Mouse (Mus musculus): ENCODE data around the gene Akt2. TPM values are rescaled to one million over a fixed set of nuclear protein-coding genes. Genes with fewer than 3 reads are reported as not detected.

Akt2 gene
- polyA plus RNA-seq, 1 experiment: 78.4 TPM

- DNase-seq (ENCODE audit: low spot score): no peak
These were observed 67.6 kb downstream of the Akt2 start for GRCm38 (mm10) chr7:27658712-27659663.

- DNase-seq (ENCODE audit: low spot score): no peak
These were observed 70.7 kb downstream of the Akt2 start for GRCm38 (mm10) chr7:27662038-27662437.

GRCm38 (mm10) chr7:27673064-27673574 lies 81.8 kb downstream of the Akt2 start:
- DNase-seq (ENCODE audit: low spot score): no peak

- DNase-seq (ENCODE audit: low spot score): no peak
These were observed 82.3 kb downstream of the Akt2 start for GRCm38 (mm10) chr7:27673575-27674131.

- no peak for DNase-seq (ENCODE audit: low spot score)
These were observed 82.8 kb downstream of the Akt2 start for GRCm38 (mm10) chr7:27674195-27674521.

- peak; percentile 88 for DNase-seq (ENCODE audit: low spot score)
These were observed 83.3 kb downstream of the Akt2 start, which contains the start of gene Map3k10 for GRCm38 (mm10) chr7:27674522-27675221. Gene Map3k10 (minus strand): TSS chr7:27674598.

- DNase-seq (ENCODE audit: low spot score): no peak
These were observed 83.9 kb downstream of the Akt2 start for GRCm38 (mm10) chr7:27675222-27675612.

GRCm38 (mm10) chr7:27683218-27683617 lies 91.9 kb downstream of the Akt2 start:
- DNase-seq (ENCODE audit: low spot score): no peak

- no peak for DNase-seq (ENCODE audit: low spot score)
These were observed 93.9 kb downstream of the Akt2 start for GRCm38 (mm10) chr7:27685220-27685619.

- no peak for DNase-seq (ENCODE audit: low spot score)
These were observed 94.3 kb downstream of the Akt2 start for GRCm38 (mm10) chr7:27685681-27686080.

GRCm38 (mm10) chr7:27687043-27687442 lies 95.7 kb downstream of the Akt2 start:
- no peak for DNase-seq (ENCODE audit: low spot score)

GRCm38 (mm10) chr7:27687836-27688235 lies 96.5 kb downstream of the Akt2 start:
- DNase-seq (ENCODE audit: low spot score): no peak

GRCm38 (mm10) chr7:27688246-27688788 lies 97.0 kb downstream of the Akt2 start:
- DNase-seq (ENCODE audit: low spot score): no peak

- DNase-seq (ENCODE audit: low spot score): peak; percentile 67
These were observed 97.7 kb downstream of the Akt2 start, which contains the start of gene Zfp607b for GRCm38 (mm10) chr7:27688815-27689612. Gene Zfp607b (plus strand): TSS chr7:27689340.

Other genes with a start within 250 kb of the Akt2 start
- gene Shkbp1, start 235.5 kb upstream of the Akt2 start, polyA plus RNA-seq (2012; rRNA removed): 39.4 and 46.5 TPM in 2 replicates
- gene Gm20479, start 234.1 kb upstream of the Akt2 start, polyA plus RNA-seq (2012; rRNA removed): 0.43 and 0.67 TPM in 2 replicates
- gene Sptbn4, start 143.9 kb upstream of the Akt2 start, polyA plus RNA-seq (2012; rRNA removed): 0.53 and 0.74 TPM in 2 replicates
- gene Blvrb, start 143.6 kb upstream of the Akt2 start, polyA plus RNA-seq (2012; rRNA removed): 46.5 and 51.3 TPM in 2 replicates
- gene Sertad3, start 117.8 kb upstream of the Akt2 start, polyA plus RNA-seq (2012; rRNA removed): 22.0 and 29.1 TPM in 2 replicates
- gene Sertad1, start 104.6 kb upstream of the Akt2 start, polyA plus RNA-seq (2012; rRNA removed): 36.2 and 37.2 TPM in 2 replicates
- 4.6 and 4.9 TPM in 2 replicates for gene Prx, start 92.2 kb upstream of the Akt2 start, polyA plus RNA-seq (2012; rRNA removed)
- 1.4 and 1.7 TPM in 2 replicates for gene Hipk4, start 68.3 kb upstream of the Akt2 start, polyA plus RNA-seq (2012; rRNA removed)
- 85.8 and 97.5 TPM in 2 replicates for gene Pld3, start 38.3 kb upstream of the Akt2 start, polyA plus RNA-seq (2012; rRNA removed)
- gene 2310022A10Rik, start 38.3 kb upstream of the Akt2 start, polyA plus RNA-seq (2012; rRNA removed): 16.7 and 17.1 TPM in 2 replicates
- 0.04 TPM in 1 of 2 replicates, not detected in the other for gene Ttc9b, start 62.4 kb downstream of the Akt2 start, polyA plus RNA-seq (2012; rRNA removed)
- 14.7 and 18.1 TPM in 2 replicates for gene Map3k10, start 83.0 kb downstream of the Akt2 start, polyA plus RNA-seq (2012; rRNA removed)
- gene Zfp607b, start 97.8 kb downstream of the Akt2 start, polyA plus RNA-seq (2012; rRNA removed): 2.3 and 2.5 TPM in 2 replicates
- 6.3 and 8.1 TPM in 2 replicates for gene Zfp60, start 139.8 kb downstream of the Akt2 start, polyA plus RNA-seq (2012; rRNA removed)
- 4.3 and 5.3 TPM in 2 replicates for gene Zfp626, start 215.6 kb downstream of the Akt2 start, polyA plus RNA-seq (2012; rRNA removed)
- 3.8 TPM in 2 replicates for gene Zfp59, start 247.1 kb downstream of the Akt2 start, polyA plus RNA-seq (2012; rRNA removed)